Mouse (Mus musculus) kidney, adult 8-10 months (tissue): Measurements from ENCODE around the gene Hdac9.

ENCODE experiments used
- DNase-seq, 2 experiments: peaks; one replicate each; pipeline ENCODE4 v3.0.0; 2022

Hdac9 gene

GRCm38 (mm10) chr12:34688941-34689340, 228.0 kb downstream of the Hdac9 start:
- no peak for DNase-seq

DNA sequence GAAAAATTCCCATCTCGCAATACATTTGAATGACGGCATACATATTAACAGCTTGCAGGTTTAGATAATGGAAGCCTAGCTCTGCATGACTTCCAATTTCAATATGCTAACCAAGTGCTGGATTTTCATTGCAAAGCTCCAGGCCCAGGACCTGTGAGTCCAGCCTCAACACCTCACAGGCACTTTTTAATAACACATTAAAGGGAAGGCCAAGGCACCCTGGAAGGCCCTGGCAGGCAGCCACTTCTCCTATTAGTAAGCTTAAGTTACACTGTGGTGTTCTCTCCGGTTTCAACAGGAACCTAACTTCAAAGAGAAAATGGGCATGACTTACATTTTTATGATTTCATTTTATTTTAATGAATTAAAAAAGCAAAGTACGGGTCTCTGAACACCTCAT, 233.5 kb downstream of the Hdac9 start:
- peak; percentile 12 to 30 for DNase-seq

GRCm38 (mm10) chr12:34682657-34683056, 234.2 kb downstream of the Hdac9 start:
- DNase-seq: no peak

DNA sequence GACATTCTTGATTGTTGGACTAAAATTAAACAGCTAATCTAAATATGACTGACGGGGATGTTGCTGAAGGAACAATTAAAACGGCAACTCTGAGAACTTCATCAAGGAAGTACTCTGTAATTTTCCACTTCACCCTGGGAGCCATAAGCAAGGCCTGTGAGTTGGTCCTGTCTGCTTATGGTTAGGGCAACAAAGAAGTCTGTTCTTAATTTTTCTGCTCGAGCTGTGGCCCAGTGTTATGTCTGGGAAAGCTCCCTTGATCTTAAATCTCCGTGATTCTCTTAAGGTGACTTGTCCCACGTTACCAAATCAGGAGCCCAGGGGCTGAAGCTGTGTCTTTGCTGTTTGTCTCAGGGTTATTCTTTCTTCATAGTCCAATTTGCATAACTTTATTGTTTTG, 236.3 kb downstream of the Hdac9 start:
- no peak for DNase-seq

GRCm38 (mm10) chr12:34677110-34677509, 239.8 kb downstream of the Hdac9 start:
- DNase-seq: no peak

DNA sequence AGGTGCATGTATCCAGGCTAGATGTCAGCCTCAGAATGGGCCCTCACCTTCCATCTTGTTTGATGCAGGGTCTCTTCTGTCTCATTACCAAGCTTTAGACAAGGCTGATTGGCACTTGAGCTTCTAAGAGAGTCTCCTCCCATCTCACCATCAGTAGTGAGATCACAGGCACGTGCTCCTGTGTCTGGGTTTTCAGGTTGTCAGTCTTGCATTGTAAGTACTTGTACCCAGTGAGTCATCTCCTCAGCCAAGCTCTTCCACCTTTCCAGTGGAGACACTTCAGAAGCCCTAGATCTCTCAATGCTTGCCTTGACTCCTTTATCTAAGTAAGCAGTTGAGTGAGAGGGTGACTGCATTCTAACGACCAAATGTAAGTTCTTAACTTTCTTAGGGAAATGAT, 242.7 kb downstream of the Hdac9 start:
- no peak for DNase-seq

DNA sequence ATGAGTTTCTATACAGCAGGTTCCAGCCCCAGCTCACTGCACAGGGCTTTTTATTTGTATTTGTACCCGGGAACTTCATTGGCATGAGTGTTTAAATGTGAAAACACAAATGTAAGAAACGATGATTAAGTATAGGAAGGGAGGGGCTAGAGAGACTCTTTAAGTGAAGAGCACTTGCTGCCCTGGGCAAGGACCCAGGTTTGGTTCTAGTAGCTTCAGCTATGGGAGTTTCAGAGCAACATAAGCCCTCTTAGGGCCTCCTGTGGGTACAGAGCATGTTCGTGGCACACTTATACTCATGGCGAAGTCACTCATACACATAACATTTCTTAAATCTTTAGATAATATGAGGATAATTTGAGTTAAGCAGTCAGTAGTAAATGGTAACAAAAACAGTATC, 243.4 kb downstream of the Hdac9 start:
- DNase-seq: no peak

DNA sequence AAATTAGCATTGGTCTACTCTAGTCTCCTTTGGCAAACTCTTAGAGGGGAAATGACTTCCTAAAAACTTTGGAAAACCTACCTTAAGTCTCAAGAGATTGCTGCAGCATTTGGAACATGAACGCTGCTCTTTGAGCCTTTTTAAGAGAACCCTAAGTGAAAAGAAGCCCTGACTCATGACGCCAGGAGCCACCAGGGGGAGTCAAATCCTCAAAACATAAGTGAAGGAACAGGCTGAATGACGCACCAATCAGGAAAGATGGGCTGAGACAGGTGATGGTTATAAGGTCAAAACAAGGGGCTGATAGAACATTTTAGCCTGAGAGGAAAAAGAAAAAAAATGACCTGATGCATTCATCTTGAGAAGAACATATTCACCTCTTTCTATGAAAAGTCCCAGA, 252.1 kb downstream of the Hdac9 start:
- DNase-seq: peak; percentile 45 to 85

GRCm38 (mm10) chr12:34661378-34661777, 255.5 kb downstream of the Hdac9 start:
- DNase-seq: no peak

DNA sequence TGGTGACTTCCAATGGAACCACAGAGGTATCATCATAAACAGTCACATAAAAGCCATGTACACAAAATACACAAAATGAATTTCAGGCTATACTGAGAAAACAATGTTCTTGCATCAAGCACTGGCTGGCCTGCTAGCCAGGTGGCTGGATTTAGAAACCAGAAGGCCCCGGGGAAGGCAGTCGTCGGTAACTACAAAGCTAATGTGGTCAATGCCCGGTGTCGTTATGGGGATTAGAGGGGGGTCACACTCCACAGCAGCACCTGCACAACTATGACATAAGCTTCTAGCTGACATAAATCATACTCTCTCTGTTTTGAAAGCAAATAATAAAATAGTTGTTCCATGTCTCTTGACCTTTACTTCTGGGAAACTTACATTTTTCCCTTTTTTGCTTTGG, 256.9 kb downstream of the Hdac9 start:
- no peak for DNase-seq

- DNase-seq: no peak
These were observed 258.3 kb downstream of the Hdac9 start for GRCm38 (mm10) chr12:34658568-34658967.

DNA sequence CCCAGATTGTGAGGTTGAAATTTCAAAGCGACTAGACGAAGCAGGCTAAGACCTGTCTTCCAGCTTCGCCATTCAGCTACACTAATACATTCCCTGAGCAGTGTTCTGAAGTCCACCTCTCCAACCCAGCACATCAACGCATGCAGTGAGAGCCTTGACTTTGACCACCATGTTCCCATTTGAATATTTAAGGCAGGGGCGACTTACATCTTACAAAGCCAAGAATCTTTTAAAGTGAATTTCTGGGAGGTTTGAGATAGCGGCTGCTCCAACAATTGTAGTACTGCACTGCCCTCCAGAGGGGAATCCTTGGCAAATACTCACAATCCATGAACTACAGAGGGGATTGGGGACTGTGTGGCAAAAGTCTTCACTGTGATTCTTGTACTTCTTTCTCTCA, 258.8 kb downstream of the Hdac9 start:
- no peak for DNase-seq

- no peak for DNase-seq
These were observed 263.3 kb downstream of the Hdac9 start for GRCm38 (mm10) chr12:34653615-34654014.

GRCm38 (mm10) chr12:34648753-34649152, 268.1 kb downstream of the Hdac9 start:
- no peak for DNase-seq

- DNase-seq: no peak
These were observed 275.1 kb downstream of the Hdac9 start for GRCm38 (mm10) chr12:34641705-34642259.

DNA sequence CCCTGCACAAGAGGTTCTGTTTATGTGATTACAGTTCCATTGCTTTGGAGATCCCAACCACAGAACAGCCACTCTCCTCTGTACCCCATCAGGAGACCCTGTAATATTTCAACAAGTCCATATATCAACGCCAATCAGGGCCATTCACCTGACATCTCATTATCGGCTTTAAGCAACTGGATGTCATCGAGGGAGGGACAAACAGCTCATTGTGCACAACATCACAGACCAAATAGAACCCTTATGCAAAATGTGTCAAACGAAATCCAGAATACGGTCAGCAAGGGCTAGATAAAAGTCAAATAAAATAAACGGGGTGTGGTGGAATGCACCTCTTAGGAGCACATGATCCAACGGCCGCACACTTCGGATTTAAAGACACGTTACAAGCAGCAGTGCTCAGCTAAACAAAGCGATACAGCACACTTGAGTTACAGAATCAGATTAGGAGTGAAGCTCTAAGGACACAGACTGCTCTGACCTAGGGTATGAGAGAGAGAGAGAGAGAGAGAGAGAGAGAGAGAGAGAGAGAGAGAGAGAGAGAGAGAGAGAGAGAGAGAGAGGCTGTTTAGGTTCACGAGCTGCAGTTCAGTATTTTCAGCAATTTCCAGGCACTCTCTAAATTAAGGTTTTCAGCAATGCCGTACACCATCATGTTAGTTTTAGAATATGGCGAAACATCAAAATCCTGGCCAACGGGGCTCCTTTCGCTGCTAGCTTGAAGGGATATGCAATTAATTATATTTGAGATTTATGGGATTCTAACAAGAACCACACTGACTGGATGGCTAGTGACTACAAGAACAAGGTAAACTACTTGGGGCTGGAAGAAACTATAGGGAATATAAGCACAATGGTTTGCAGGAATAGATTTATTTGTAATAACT, 279.4 kb downstream of the Hdac9 start:
- no peak for DNase-seq

GRCm38 (mm10) chr12:34619101-34619500, 297.8 kb downstream of the Hdac9 start:
- DNase-seq: no peak

GRCm38 (mm10) chr12:34618321-34618720, 298.6 kb downstream of the Hdac9 start:
- no peak for DNase-seq

DNA sequence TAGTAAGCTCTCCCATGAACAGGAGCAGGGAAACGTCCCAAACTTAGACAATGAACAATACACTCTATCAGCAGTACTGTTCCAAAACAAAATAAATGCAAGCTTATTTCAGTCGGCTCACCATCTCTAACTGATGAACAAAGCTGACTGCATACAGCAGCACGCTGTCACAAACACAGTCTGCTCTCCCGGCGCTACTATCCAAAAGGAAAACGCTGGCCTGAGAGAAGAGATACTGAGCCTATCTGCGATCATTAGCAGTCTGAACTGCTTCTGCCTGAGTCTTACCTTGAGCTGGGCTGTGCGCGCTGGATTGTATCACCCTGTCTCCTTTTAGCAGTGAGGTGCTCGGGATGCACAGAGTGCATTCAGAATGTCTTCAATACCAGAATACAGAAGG, 299.1 kb downstream of the Hdac9 start:
- no peak for DNase-seq

GRCm38 (mm10) chr12:34614796-34615195, 302.1 kb downstream of the Hdac9 start:
- DNase-seq: no peak

GRCm38 (mm10) chr12:34612511-34612910, 304.4 kb downstream of the Hdac9 start:
- no peak for DNase-seq

- DNase-seq: no peak
These were observed 312.4 kb downstream of the Hdac9 start for GRCm38 (mm10) chr12:34604521-34604920.

DNA sequence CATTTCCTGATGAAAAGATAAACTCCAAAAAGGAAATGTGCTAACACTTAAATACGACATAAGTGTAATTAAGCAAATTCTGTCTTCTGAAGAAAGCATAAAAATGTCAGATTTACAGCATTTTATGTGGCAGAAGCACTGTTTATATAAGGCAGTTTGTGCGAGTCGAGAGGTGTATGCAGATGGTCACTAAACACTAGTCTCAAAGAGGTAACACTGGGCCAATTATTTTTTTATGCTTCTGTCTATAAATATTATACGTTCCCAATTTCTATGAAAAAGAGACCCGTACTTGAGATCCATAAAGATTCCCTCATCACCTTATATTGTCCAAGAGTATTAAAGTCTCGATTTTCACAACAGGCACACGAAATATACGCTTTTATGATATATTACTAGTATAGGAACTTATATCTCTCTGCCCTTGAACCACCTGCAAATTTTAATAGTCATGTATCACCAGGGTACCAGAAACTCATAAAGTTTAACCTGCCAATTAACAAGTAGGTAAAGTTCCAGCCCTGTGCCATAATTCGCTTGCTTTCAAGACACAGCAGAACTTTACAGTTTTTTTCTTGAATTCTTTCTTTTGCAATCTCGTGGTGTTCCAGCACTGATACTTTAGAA, 322.6 kb downstream of the Hdac9 start:
- DNase-seq: no peak

DNA sequence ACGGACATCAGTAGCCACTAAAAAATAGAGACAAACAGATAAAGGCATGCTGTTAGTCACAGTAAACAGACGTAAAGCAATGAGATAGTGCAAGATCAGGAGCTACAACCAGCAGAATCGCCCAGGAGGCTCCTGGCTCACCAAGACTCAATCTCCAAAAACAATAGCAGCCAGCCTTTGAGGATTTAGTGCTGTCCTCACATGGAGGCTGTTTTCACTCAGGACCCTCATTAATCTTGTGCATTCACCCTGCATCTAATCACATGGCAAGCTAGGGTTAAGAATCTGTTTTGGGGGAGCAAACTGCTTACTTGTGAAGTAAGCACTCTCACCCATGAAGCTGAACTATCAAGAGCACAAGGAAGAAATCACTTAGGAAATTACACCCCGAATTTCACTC, 329.7 kb downstream of the Hdac9 start:
- DNase-seq: no peak
